Mouse (Mus musculus) C2C12 (cell line): Measurements from ENCODE around the gene Fam92b. TPM values are rescaled to one million over a fixed set of nuclear protein-coding genes. Genes with fewer than 3 reads are reported as not detected.
A peak's percentile ranks its signal among the peaks of the same experiment; 100 is the strongest.

Source experiments
- H3K27me3 ChIP-seq: one replicate; pipeline ENCODE4 v1.6.1; 2011; ENCODE audit not compliant: control insufficient read depth, insufficient read depth, insufficient read length
- H3K36me3 ChIP-seq: one replicate; pipeline ENCODE4 v1.6.1; 2011; ENCODE audit not compliant: control insufficient read depth, insufficient read depth
- H3K4me3 ChIP-seq: one replicate; pipeline ENCODE4 v1.5.1; 2011; ENCODE audit warnings: mild to moderate bottlenecking, control low read depth; ENCODE audit not compliant: poor library complexity, insufficient read depth, severe bottlenecking
- H3K79me2 ChIP-seq: one replicate; pipeline ENCODE4 v1.6.1; 2011; ENCODE audit not compliant: control insufficient read depth, insufficient read depth
- H3K79me3 ChIP-seq: one replicate; pipeline ENCODE4 v1.6.1; 2011; ENCODE audit warnings: low read depth, control low read depth
- H3ac ChIP-seq: one replicate; pipeline ENCODE3; 2011; ENCODE audit warnings: low read depth; ENCODE audit not compliant: control insufficient read depth, insufficient read length
- CEBPB ChIP-seq: IDR thresholded peaks from one replicate; pipeline ENCODE4 v1.6.1; 2011; ENCODE audit warnings: low read depth, mild to moderate bottlenecking, control low read depth, moderate library complexity
- CTCF ChIP-seq: IDR thresholded peaks from one replicate; pipeline ENCODE4 v1.5.1; 2011; ENCODE audit not compliant: control insufficient read depth, insufficient read depth, insufficient read length
- FOSL1 ChIP-seq: IDR thresholded peaks from one replicate; pipeline ENCODE4 v1.8.0; 2011; ENCODE audit warnings: mild to moderate bottlenecking, low read length; ENCODE audit not compliant: poor library complexity, insufficient read depth, severe bottlenecking
- MAX ChIP-seq: IDR thresholded peaks from one replicate; pipeline ENCODE4 v1.6.1; 2011; ENCODE audit warnings: mild to moderate bottlenecking, control low read depth
- MYOD1 ChIP-seq: IDR thresholded peaks from one replicate; pipeline ENCODE4 v1.6.1; 2011; ENCODE audit warnings: low read depth; ENCODE audit not compliant: control insufficient read depth, insufficient read length
- MYOG ChIP-seq: IDR thresholded peaks from one replicate; pipeline ENCODE4 v1.6.1; 2011; ENCODE audit not compliant: control insufficient read depth, insufficient read length; ENCODE audit errors: extremely low read depth
- USF1 ChIP-seq: IDR thresholded peaks from one replicate; pipeline ENCODE4 v1.6.1; 2011; ENCODE audit warnings: low read depth, mild to moderate bottlenecking, control low read depth, moderate library complexity
- polyA plus RNA-seq: library from polyadenylated mRNA; unstranded; fragments of >200 nt; fragmentation: generic; extraction: Trizol; gene quantifications from one replicate; pipeline ENCODE4 v1.2.1, GENCODE M21; 2012; ENCODE audit warnings: missing spikeins

Fam92b gene
- polyA plus RNA-seq, 1 experiment: not detected

DNA sequence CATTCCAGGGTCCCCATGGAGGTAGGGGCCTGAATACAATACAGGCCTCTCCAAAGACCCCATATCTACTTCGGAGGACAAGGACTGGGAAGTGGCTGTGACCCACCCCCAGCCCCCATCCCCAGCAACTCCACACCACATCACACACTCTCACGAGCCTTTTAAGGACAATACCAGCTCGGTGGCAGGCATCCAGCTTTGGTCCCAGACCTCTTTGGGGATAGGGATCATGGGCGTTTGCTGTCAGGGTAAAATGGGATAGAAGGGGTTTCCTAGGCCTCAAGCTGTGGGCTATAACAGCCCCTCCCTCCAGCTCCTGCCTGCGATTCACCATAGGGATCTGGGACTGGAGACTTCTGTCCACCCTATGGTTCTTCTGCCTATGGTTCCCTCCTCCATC, 14.4 kb upstream of the Fam92b start:
- H3K79me2 ChIP-seq: no peaks in the 10 kb centered on the region
- H3K27me3 ChIP-seq: no peaks in the 10 kb centered on the region
- no peak for TF ChIP-seq MAX
- TF ChIP-seq CTCF: no peak
- H3K36me3 ChIP-seq: no peaks in the 10 kb centered on the region
- no peaks in the 10 kb centered on the region for H3K79me3 ChIP-seq
- no peak overlapping the region for H3ac ChIP-seq
- no peak overlapping the region for H3K4me3 ChIP-seq

DNA sequence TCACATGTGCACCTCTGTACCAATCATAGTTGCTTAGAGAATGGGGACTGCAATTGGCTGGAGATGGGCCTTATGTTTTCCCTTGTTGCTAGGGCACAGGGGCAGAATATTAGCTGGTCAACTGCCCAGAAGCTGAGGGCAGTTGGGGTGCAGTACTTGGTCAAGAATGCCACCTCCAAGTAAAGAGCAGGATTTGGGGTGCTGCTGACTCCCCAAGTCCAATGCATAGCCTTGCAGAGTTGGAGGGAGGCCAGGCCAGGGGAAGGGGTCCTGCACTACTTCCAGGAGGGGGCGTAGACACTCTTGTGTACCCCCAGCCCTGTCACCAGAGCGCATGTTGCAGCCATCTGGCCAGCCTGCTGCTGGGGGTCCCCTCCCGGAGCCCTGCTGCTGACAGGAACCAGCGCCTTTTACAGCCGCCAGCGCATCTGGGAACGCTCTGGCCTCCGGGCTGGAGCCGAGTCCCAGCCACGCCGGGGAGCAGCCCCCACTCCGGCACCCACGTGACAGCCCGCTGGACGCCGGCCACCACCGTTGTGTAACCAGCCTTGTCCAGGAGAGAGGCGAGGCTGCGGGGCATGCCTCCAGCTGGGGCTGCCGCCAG, 13.6 kb upstream of the Fam92b start:
- no peaks in the 10 kb centered on the region for H3K36me3 ChIP-seq
- H3K27me3 ChIP-seq: no peaks in the 10 kb centered on the region
- no peaks in the 10 kb centered on the region for H3K79me2 ChIP-seq
- no peak overlapping the region for H3ac ChIP-seq
- TF ChIP-seq USF1 (peak; percentile 44), MYOD1 (no peak)
- no peaks in the 10 kb centered on the region for H3K79me3 ChIP-seq
- H3K4me3 ChIP-seq: no peak overlapping the region

DNA sequence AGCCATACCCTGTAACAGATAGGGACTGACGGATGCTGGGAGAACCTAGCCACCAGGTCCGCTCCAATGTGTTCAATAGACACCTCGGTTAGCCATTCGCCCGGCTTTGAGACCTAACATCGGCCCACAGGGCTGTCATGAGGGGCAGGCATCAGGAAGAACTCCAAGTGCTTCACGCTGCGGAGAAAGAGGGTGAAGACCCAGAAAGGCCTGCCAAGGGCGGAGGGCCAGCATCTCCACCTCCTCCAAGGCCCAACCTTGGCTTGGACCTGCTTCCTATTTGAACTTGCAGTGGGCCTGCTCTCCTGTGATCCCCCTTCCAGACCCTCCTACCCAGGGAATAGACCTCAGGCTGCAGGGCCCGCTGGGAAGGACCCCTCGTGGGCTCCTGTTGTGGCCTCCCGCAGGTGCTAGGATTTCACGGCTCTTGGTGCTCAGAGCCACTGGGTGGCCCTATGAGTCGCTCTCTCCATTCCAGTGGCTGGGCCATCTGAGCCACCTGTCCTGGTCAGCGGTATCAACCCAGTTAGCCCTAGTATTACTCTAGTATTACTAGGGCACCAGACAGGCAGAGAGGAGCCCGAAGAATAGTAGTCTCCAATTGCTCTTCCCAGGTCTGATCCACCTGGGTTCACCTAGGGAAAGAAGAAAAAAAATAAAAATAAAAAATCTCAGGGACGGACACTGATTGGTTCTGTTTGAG, 13.0 kb upstream of the Fam92b start:
- no peaks in the 10 kb centered on the region for H3K27me3 ChIP-seq
- no peaks in the 10 kb centered on the region for H3K79me3 ChIP-seq
- TF ChIP-seq CTCF (no peak), MAX (no peak), MYOG (no peak), USF1 (peak; percentile 82)
- H3K36me3 ChIP-seq: no peaks in the 10 kb centered on the region
- H3ac ChIP-seq: no peak overlapping the region
- no peak overlapping the region for H3K4me3 ChIP-seq
- H3K79me2 ChIP-seq: no peaks in the 10 kb centered on the region

DNA sequence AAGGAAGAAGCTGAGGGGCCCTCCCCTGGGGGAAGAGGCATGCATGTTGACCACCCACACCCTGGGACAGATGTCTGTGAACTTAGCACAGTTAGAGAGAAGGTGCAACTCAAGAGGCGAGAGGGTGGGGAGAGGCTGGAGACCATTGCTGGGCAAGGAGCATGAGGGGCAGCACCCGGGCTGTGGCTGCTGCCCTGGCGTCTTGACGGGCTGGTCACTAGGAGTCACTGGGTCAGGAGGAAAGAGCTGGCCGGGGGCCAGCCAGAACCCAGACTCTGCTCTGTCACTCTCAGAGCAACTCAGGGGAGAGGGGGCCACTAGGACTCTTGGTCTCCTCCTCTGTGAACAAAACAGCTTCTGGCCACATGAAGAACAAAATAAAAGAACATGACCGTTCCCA, 12.2 kb upstream of the Fam92b start:
- H3K36me3 ChIP-seq: no peaks in the 10 kb centered on the region
- no peaks in the 10 kb centered on the region for H3K27me3 ChIP-seq
- H3ac ChIP-seq: no peak overlapping the region
- no peaks in the 10 kb centered on the region for H3K79me2 ChIP-seq
- no peaks in the 10 kb centered on the region for H3K79me3 ChIP-seq
- no peak overlapping the region for H3K4me3 ChIP-seq
- TF ChIP-seq MYOG: no peak
- no peak for TF ChIP-seq FOSL1
- TF ChIP-seq MAX: no peak
- no peak for TF ChIP-seq MYOD1
- no peak for TF ChIP-seq CTCF

DNA sequence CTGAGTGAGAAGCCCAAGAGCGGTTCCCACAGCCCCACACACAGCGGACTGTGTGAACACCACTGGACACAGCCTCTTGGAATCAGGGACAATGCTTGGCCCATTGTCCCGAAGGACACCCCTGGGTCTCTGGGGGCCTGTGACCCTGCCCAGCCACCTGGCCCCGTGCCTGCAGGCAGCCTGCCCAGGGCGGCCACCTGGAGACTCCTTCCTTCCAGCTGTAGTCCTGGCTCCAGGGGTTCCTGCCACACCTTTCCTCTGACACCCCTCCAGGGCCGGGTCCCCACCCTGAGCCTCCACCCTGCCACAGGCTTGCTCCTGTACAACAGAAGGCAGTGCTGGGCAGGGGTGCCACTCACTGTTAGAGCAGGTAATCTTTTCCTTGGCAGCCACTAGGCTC, 11.2 kb upstream of the Fam92b start:
- H3K36me3 ChIP-seq: no peaks in the 10 kb centered on the region
- H3K4me3 ChIP-seq: no peak overlapping the region
- no peak overlapping the region for H3ac ChIP-seq
- no peaks in the 10 kb centered on the region for H3K27me3 ChIP-seq
- H3K79me2 ChIP-seq: no peaks in the 10 kb centered on the region
- no peaks in the 10 kb centered on the region for H3K79me3 ChIP-seq
- TF ChIP-seq CTCF (no peak), MYOG (no peak), MYOD1 (no peak), USF1 (no peak), FOSL1 (no peak), CEBPB (no peak), MAX (no peak)

DNA sequence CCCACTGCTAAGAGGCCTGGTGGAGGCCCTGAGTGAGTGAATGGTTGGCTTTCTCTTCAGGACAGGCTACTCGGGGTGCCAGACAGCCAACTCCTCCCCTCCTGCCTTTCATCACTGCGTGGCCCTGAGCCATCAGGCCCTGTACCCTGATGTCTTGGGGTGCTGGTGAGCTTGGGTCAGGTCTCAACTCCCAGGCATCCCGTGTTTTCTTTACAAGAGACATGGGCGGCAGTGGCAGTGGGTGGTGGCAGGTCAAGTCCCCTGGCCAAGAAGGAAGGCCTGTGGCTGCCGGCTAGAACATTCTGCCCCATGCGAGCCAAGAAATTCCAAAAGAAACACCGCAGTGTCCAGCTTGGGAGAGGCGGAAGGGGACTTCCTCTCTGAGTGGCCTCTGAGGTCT, 9.2 kb upstream of the Fam92b start:
- no peaks in the 10 kb centered on the region for H3K27me3 ChIP-seq
- TF ChIP-seq MYOD1 (no peak), CTCF (no peak), CEBPB (no peak), MAX (no peak), USF1 (no peak), MYOG (no peak), FOSL1 (no peak)
- H3K36me3 ChIP-seq: no peaks in the 10 kb centered on the region
- H3K79me2 ChIP-seq: no peaks in the 10 kb centered on the region
- H3ac ChIP-seq: no peak overlapping the region
- no peak overlapping the region for H3K4me3 ChIP-seq
- H3K79me3 ChIP-seq: no peaks in the 10 kb centered on the region
